Mouse (Mus musculus): ENCODE data around the gene Lat2. TPM values are rescaled to one million over a fixed set of nuclear protein-coding genes. Genes with fewer than 3 reads are reported as not detected.

Lat2 gene
- total RNA-seq, 2 experiments from 2014 or later, result 0.41 to 0.99 TPM

GRCm38 (mm10) chr5:134613727-134614126 is 1.1 kb downstream of the Lat2 start:
- DNase-seq, result no peak

- no peak for DNase-seq
Measured at GRCm38 (mm10) chr5:134611810-134612521, 2.9 kb downstream of the Lat2 start.

GRCm38 (mm10) chr5:134609916-134610643 is 4.7 kb downstream of the Lat2 start:
- DNase-seq, result no peak

- DNase-seq, result no peak
Measured at GRCm38 (mm10) chr5:134607121-134607520, 7.7 kb downstream of the Lat2 start.

- no peak for DNase-seq
Measured at GRCm38 (mm10) chr5:134606314-134606713, 8.5 kb downstream of the Lat2 start.

GRCm38 (mm10) chr5:134604376-134604775 is 10.4 kb downstream of the Lat2 start:
- no peak for DNase-seq

- peak; percentile 27 for DNase-seq
Measured at GRCm38 (mm10) chr5:134597711-134598110, 17.1 kb downstream of the Lat2 start.

- DNase-seq, result no peak
Measured at GRCm38 (mm10) chr5:134593093-134593492, 21.7 kb downstream of the Lat2 start.

- DNase-seq, result no peak
Measured at GRCm38 (mm10) chr5:134592026-134592581, 22.7 kb downstream of the Lat2 start.

GRCm38 (mm10) chr5:134589900-134590299 is 24.9 kb downstream of the Lat2 start:
- no peak for DNase-seq

GRCm38 (mm10) chr5:134584798-134585197 is 30.0 kb downstream of the Lat2 start:
- DNase-seq, result no peak

GRCm38 (mm10) chr5:134583884-134584213 is 31.0 kb downstream of the Lat2 start:
- no peak for DNase-seq

GRCm38 (mm10) chr5:134583006-134583883 is 31.6 kb downstream of the Lat2 start:
- DNase-seq, result no peak

GRCm38 (mm10) chr5:134582221-134582907 is 32.5 kb downstream of the Lat2 start:
- DNase-seq, result peak; percentile 93

- DNase-seq, result no peak
Measured at GRCm38 (mm10) chr5:134581146-134581545, 33.7 kb downstream of the Lat2 start, which contains the start of gene Rfc2. Gene Rfc2, plus strand, starts transcription at chr5:134581366.

GRCm38 (mm10) chr5:134579135-134579534 is 35.7 kb downstream of the Lat2 start:
- DNase-seq, result no peak

GRCm38 (mm10) chr5:134577534-134577933 is 37.3 kb downstream of the Lat2 start:
- DNase-seq, result no peak

- DNase-seq, result no peak
Measured at GRCm38 (mm10) chr5:134576517-134577220, 38.2 kb downstream of the Lat2 start.

GRCm38 (mm10) chr5:134575833-134576232 is 39.0 kb downstream of the Lat2 start:
- no peak for DNase-seq

- DNase-seq, result no peak
Measured at GRCm38 (mm10) chr5:134572508-134573214, 42.2 kb downstream of the Lat2 start.
